Mouse (Mus musculus) myocyte (in vitro differentiated cells): ENCODE data around the gene Tent4a. TPM values are rescaled to one million over a fixed set of nuclear protein-coding genes. Genes with fewer than 3 reads are reported as not detected.

Experiments used
- H3K27me3 ChIP-seq: one replicate; pipeline ENCODE4 v1.6.1; 2011; ENCODE audit not compliant: control insufficient read depth, insufficient read depth, insufficient read length
- H3K36me3 ChIP-seq: one replicate; pipeline ENCODE4 v1.6.1; 2011; ENCODE audit not compliant: control insufficient read depth, insufficient read depth
- H3K4me2 ChIP-seq: one replicate; pipeline ENCODE4 v1.6.1; 2011; ENCODE audit warnings: low read depth, control low read depth
- H3K4me3 ChIP-seq: one replicate; pipeline ENCODE4 v1.5.1; 2011; ENCODE audit warnings: mild to moderate bottlenecking, control low read depth, moderate library complexity
- H3K79me2 ChIP-seq: one replicate; pipeline ENCODE4 v1.6.1; 2011; ENCODE audit not compliant: control insufficient read depth, insufficient read depth
- H3ac ChIP-seq: one replicate; pipeline ENCODE4 v1.6.1; 2011; ENCODE audit not compliant: control insufficient read depth, insufficient read length
- CEBPB ChIP-seq: IDR thresholded peaks from 2 replicates; pipeline ENCODE4 v1.6.1; 2011; ENCODE audit warnings: mild to moderate bottlenecking, moderate library complexity; ENCODE audit not compliant: poor library complexity, insufficient read depth, severe bottlenecking
- E2F4 ChIP-seq: IDR thresholded peaks from one replicate; pipeline ENCODE4 v1.6.1; 2011; ENCODE audit warnings: mild to moderate bottlenecking, control low read depth, moderate library complexity; ENCODE audit not compliant: insufficient read depth
- MAX ChIP-seq: IDR thresholded peaks from one replicate; pipeline ENCODE4 v1.6.1; 2011; ENCODE audit warnings: low read depth, mild to moderate bottlenecking, control low read depth
- MYOD1 ChIP-seq, 3 experiments: IDR thresholded peaks; one replicate each; pipeline ENCODE4 v1.6.1; 2011; ENCODE audit warnings: control low read depth in 2 of 3, low read depth in 2 of 3, mild to moderate bottlenecking in 2 of 3, moderate library complexity in 1 of 3; ENCODE audit not compliant: insufficient read length in 2 of 3, control insufficient read depth in 1 of 3
- MYOG ChIP-seq, 3 experiments: IDR thresholded peaks; one replicate each; pipeline ENCODE4 v1.6.1; 2011; ENCODE audit warnings: control low read depth in 2 of 3, low read depth in 2 of 3, mild to moderate bottlenecking in 2 of 3; ENCODE audit not compliant: insufficient read length in 2 of 3, control insufficient read depth in 1 of 3, insufficient read depth in 1 of 3
- POLR2A ChIP-seq: IDR thresholded peaks from one replicate; pipeline ENCODE4 v1.6.1; 2011; ENCODE audit warnings: low read depth, mild to moderate bottlenecking, control low read depth, moderate library complexity; ENCODE audit not compliant: insufficient read length
- POLR2AphosphoS2 ChIP-seq: IDR thresholded peaks from one replicate; pipeline ENCODE4 v1.6.1; 2011; ENCODE audit warnings: low read depth, control low read depth; ENCODE audit not compliant: insufficient read length
- REST ChIP-seq: IDR thresholded peaks from one replicate; pipeline ENCODE4 v1.6.1; 2011; ENCODE audit warnings: mild to moderate bottlenecking, control low read depth, moderate library complexity; ENCODE audit not compliant: insufficient read depth, insufficient read length
- SRF ChIP-seq: IDR thresholded peaks from one replicate; pipeline ENCODE4 v1.6.1; 2011; ENCODE audit warnings: low read depth; ENCODE audit not compliant: control insufficient read depth, insufficient read length
- TCF12 ChIP-seq: IDR thresholded peaks from one replicate; pipeline ENCODE4 v1.6.1; 2011; ENCODE audit warnings: mild to moderate bottlenecking, control low read depth; ENCODE audit not compliant: poor library complexity, insufficient read depth, severe bottlenecking
- TCF3 ChIP-seq: IDR thresholded peaks from one replicate; pipeline ENCODE4 v1.6.1; 2011; ENCODE audit warnings: low read depth, control low read depth; ENCODE audit not compliant: insufficient read length
- USF1 ChIP-seq: IDR thresholded peaks from one replicate; pipeline ENCODE4 v1.6.1; 2011; ENCODE audit warnings: low read depth, mild to moderate bottlenecking, control low read depth, moderate library complexity
- polyA plus RNA-seq: library from polyadenylated mRNA; unstranded; fragments of >200 nt; fragmentation: generic; extraction: Trizol; gene quantifications from one replicate; pipeline ENCODE4 v1.2.1, GENCODE M21; 2012; ENCODE audit warnings: missing spikeins

The Tent4a gene
- polyA plus RNA-seq = 12.1 TPM

GRCm38 (mm10) chr13:69534334-69534653 lies at the start of gene Tent4a:
TSS of gene Tent4a (minus strand) at chr13:69534617.
- Histone ChIP-seq H3K79me2 (peaks cover 40% of the 10 kb centered on the region), H3K27me3 (no peaks in the 10 kb centered on the region), H3ac (peak within 1 kb of the TSS; percentile 94), H3K4me2 (peak within 1 kb of the TSS; percentile 92), H3K4me3 (peak within 1 kb of the TSS; percentile 58), H3K36me3 (no peaks in the 10 kb centered on the region)
- TF ChIP-seq TCF12 (no peak), POLR2AphosphoS2 (no peak), MYOG (IDR thresholded peaks at IDR 0.05; ENCODE audit: control insufficient read depth in 1 of 3, insufficient read depth in 1 of 3, insufficient read length in 2 of 3, low read depth in 2 of 3) (no peak), MYOD1 (IDR thresholded peaks at IDR 0.05; ENCODE audit: control insufficient read depth in 1 of 3, insufficient read length in 2 of 3, low read depth in 2 of 3) (peak in 1 of 3 experiments; percentile 25), SRF (no peak), TCF3 (no peak)

- no peak overlapping the region for H3ac ChIP-seq
- H3K36me3 ChIP-seq = no peaks in the 10 kb centered on the region
- no peaks in the 10 kb centered on the region for H3K27me3 ChIP-seq
- H3K79me2 ChIP-seq = no peaks in the 10 kb centered on the region
- TF ChIP-seq TCF12 (no peak), E2F4 (no peak), USF1 (no peak), MYOD1 (IDR thresholded peaks at IDR 0.05; ENCODE audit: control insufficient read depth in 1 of 3, insufficient read length in 2 of 3, low read depth in 2 of 3) (no peak), MYOG (IDR thresholded peaks at IDR 0.05; ENCODE audit: control insufficient read depth in 1 of 3, insufficient read depth in 1 of 3, insufficient read length in 2 of 3, low read depth in 2 of 3) (no peak), REST (no peak), SRF (no peak), MAX (no peak), TCF3 (no peak), POLR2AphosphoS2 (no peak), CEBPB (no peak), POLR2A (no peak)
- no peak overlapping the region for H3K4me2 ChIP-seq
- H3K4me3 ChIP-seq = no peak overlapping the region
Observed at GRCm38 (mm10) chr13:69583591-69583990, 49.2 kb upstream of the Tent4a start.

- TF ChIP-seq USF1 = no peak
- TF ChIP-seq SRF = no peak
- TF ChIP-seq MYOD1 (IDR thresholded peaks at IDR 0.05; ENCODE audit: control insufficient read depth in 1 of 3, insufficient read length in 2 of 3, low read depth in 2 of 3) = no peak
- no peak for TF ChIP-seq MYOG (IDR thresholded peaks at IDR 0.05; ENCODE audit: control insufficient read depth in 1 of 3, insufficient read depth in 1 of 3, insufficient read length in 2 of 3, low read depth in 2 of 3)
- no peak for TF ChIP-seq E2F4
- TF ChIP-seq TCF12 = no peak
- TF ChIP-seq POLR2A = no peak
- no peak for TF ChIP-seq REST
- no peak overlapping the region for H3K4me3 ChIP-seq
- no peaks in the 10 kb centered on the region for H3K27me3 ChIP-seq
- H3K4me2 ChIP-seq = no peak overlapping the region
- no peak overlapping the region for H3ac ChIP-seq
- H3K79me2 ChIP-seq = no peaks in the 10 kb centered on the region
- no peaks in the 10 kb centered on the region for H3K36me3 ChIP-seq
Observed at GRCm38 (mm10) chr13:69582411-69582810, 48.0 kb upstream of the Tent4a start.

GRCm38 (mm10) chr13:69577181-69577834 lies 42.9 kb upstream of the Tent4a start:
- TF ChIP-seq SRF (no peak), TCF12 (no peak), CEBPB (no peak), MYOG (IDR thresholded peaks at IDR 0.05; ENCODE audit: control insufficient read depth in 1 of 3, insufficient read depth in 1 of 3, insufficient read length in 2 of 3, low read depth in 2 of 3) (no peak), TCF3 (no peak), POLR2A (no peak), MAX (no peak), POLR2AphosphoS2 (no peak), MYOD1 (IDR thresholded peaks at IDR 0.05; ENCODE audit: control insufficient read depth in 1 of 3, insufficient read length in 2 of 3, low read depth in 2 of 3) (no peak), REST (no peak), USF1 (no peak), E2F4 (no peak)
- Histone ChIP-seq H3K36me3 (no peaks in the 10 kb centered on the region), H3ac (no peak overlapping the region), H3K4me2 (no peak overlapping the region), H3K4me3 (no peak overlapping the region), H3K27me3 (no peaks in the 10 kb centered on the region), H3K79me2 (no peaks in the 10 kb centered on the region)

GRCm38 (mm10) chr13:69576676-69577075 lies 42.3 kb upstream of the Tent4a start:
- H3K27me3 ChIP-seq = no peaks in the 10 kb centered on the region

More at GRCm38 (mm10) chr13:69576676-69577075, 42.3 kb upstream of the Tent4a start:
- Histone ChIP-seq H3K79me2 (no peaks in the 10 kb centered on the region), H3ac (no peak overlapping the region), H3K36me3 (no peaks in the 10 kb centered on the region), H3K4me3 (no peak overlapping the region), H3K4me2 (no peak overlapping the region)
- TF ChIP-seq CEBPB (no peak), MYOG (IDR thresholded peaks at IDR 0.05; ENCODE audit: control insufficient read depth in 1 of 3, insufficient read depth in 1 of 3, insufficient read length in 2 of 3, low read depth in 2 of 3) (no peak), TCF3 (no peak), SRF (no peak), POLR2A (no peak), E2F4 (no peak), TCF12 (no peak), MAX (no peak), USF1 (no peak), REST (no peak), MYOD1 (IDR thresholded peaks at IDR 0.05; ENCODE audit: control insufficient read depth in 1 of 3, insufficient read length in 2 of 3, low read depth in 2 of 3) (no peak), POLR2AphosphoS2 (no peak)
